Mouse (Mus musculus) bone marrow, adult 2 months (tissue): ENCODE data around the gene Adamts12. TPM values are rescaled to one million over a fixed set of nuclear protein-coding genes. Genes with fewer than 3 reads are reported as not detected.

Experiments
- H3K27ac ChIP-seq: fragments of 200-500 bp; 2 replicates; pipeline ENCODE4 v1.5.1; 2012; ENCODE audit warnings: low read depth, mild to moderate bottlenecking, control low read depth, inconsistent platforms, low read length; ENCODE audit not compliant: control insufficient read depth, poor library complexity, insufficient read depth
- H3K4me1 ChIP-seq: fragments of 200-500 bp; 2 replicates; pipeline ENCODE4 v1.6.1; 2011; ENCODE audit warnings: low read length; ENCODE audit not compliant: control insufficient read depth, insufficient read depth
- H3K4me3 ChIP-seq: fragments of 200-500 bp; replicated peaks from 2 replicates; pipeline ENCODE3; 2011; ENCODE audit warnings: mild to moderate bottlenecking, low read depth, low read length, control low read depth; ENCODE audit not compliant: control insufficient read depth
- CTCF ChIP-seq: fragments of 200-500 bp; IDR thresholded peaks from 2 replicates; pipeline ENCODE4 v1.5.1; 2011; ENCODE audit warnings: low read length, control low read depth; ENCODE audit not compliant: control insufficient read depth, insufficient read depth
- POLR2A ChIP-seq: fragments of 200-500 bp; IDR thresholded peaks from 2 replicates; pipeline ENCODE4 v1.6.1; 2011; ENCODE audit warnings: low read depth, mild to moderate bottlenecking, control low read depth, low read length, borderline replicate concordance; ENCODE audit not compliant: control insufficient read depth
- WGBS: fragments of 180-500 bp; shearing (Covaris S2); methylation state at CpG from one replicate; pipeline ENCODE4 v1.1.7; 2018; 5-methylcytosine and 5-hydroxymethylcytosine counted together
- polyA plus RNA-seq: library from polyadenylated mRNA; stranded (reverse); fragments of >200 nt; gene quantifications from 2 replicates; pipeline ENCODE4 v1.2.4, GENCODE M21; 2011; ENCODE audit warnings: low replicate concordance; ENCODE audit not compliant: missing spikeins, insufficient read depth, insufficient read length

The Adamts12 gene
- polyA plus RNA-seq, 1 experiment, result not detected

DNA sequence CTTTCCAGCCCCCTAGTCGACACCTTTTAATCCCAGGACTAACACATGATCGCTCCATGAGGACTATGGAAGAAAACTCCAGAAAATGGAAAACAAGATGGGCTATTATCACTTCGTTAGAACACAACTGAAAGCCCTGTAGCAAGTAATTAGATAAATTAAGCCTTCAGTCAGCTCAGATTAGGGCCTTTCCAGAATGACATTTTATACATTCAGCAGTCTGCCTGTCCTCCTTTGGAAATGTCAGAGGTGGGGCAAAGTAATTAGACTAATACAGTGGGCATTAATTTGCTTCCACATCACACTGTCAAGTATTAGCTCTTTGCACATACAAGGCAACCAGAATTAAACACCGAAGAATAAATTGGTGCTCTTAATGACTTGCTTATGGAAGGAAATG, 233.4 kb downstream of the Adamts12 start:
- 83% methylated on average over 4 of the region's 4 CpGs for WGBS
- Histone ChIP-seq H3K27ac (no peak overlapping the region), H3K4me1 (no peaks in the 10 kb centered on the region), H3K4me3 (no peak overlapping the region)
- TF ChIP-seq POLR2A (no peak), CTCF (no peak)

DNA sequence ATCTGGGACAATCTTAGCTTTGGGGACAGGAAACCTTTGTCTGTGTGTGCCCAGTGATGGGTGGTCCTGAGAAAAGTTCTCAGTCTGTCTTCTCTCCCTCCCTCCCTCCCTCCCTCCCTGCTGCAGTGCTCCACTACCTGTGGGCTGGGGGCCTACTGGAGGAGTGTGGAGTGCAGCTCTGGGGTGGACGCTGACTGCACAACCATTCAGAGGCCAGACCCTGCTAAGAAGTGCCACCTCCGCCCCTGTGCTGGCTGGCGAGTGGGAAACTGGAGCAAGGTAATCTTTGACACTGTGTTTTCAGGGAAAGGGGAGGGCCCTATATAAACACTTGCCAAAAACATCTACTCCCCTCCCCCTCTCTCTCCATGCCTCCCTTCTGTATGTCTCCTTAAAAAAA, 252.5 kb downstream of the Adamts12 start:
- 85% methylated on average over 3 of the region's 3 CpGs for WGBS
- Histone ChIP-seq H3K4me3 (no peak overlapping the region), H3K4me1 (no peaks in the 10 kb centered on the region), H3K27ac (no peak overlapping the region)
- TF ChIP-seq POLR2A, result no peak
- TF ChIP-seq CTCF, result no peak

- Histone ChIP-seq H3K4me1 (no peaks in the 10 kb centered on the region), H3K27ac (no peak overlapping the region), H3K4me3 (no peak overlapping the region)
- WGBS, result 56% methylated on average over 8 of the region's 8 CpGs
- TF ChIP-seq POLR2A, result no peak
- peak; percentile 70 for TF ChIP-seq CTCF
Measured at GRCm38 (mm10) chr15:11320481-11320880, 255.9 kb downstream of the Adamts12 start.

- TF ChIP-seq CTCF, result no peak
- no peak for TF ChIP-seq POLR2A
- Histone ChIP-seq H3K27ac (no peak overlapping the region), H3K4me1 (no peaks in the 10 kb centered on the region), H3K4me3 (no peak overlapping the region)
- WGBS, result 83% methylated on average over 7 of the region's 7 CpGs
Measured at GRCm38 (mm10) chr15:11339467-11340180, 275.0 kb downstream of the Adamts12 start.

GRCm38 (mm10) chr15:11355865-11356264, 291.3 kb downstream of the Adamts12 start:
- no peak overlapping the region for H3K4me3 ChIP-seq
- WGBS, result 73% methylated on average over 3 of the region's 3 CpGs

DNA sequence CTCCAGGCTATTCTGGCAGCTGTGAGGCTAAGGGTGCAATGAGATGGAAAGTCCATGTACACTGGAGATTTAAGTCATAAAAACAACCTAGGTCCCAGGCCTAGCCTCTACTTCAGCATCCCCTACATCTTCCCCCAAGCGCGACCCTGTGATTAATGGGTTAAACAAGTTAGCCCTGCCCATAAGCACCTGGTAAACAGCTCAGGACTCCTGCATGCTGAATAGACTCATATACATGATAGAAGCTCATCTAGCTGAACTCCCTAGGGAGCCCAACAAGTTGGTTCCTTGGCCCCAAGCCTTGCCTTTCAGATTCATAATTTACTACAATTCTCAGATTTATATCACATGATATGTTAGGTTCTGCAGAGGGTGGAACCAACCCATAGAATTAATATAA, 292.9 kb downstream of the Adamts12 start:
- H3K4me3 ChIP-seq, result no peak overlapping the region
- H3K27ac ChIP-seq, result no peak overlapping the region
- TF ChIP-seq POLR2A (no peak), CTCF (no peak)
- WGBS, result 87% methylated on average over 2 of the region's 2 CpGs
- no peaks in the 10 kb centered on the region for H3K4me1 ChIP-seq

More at GRCm38 (mm10) chr15:11355865-11356264, 291.3 kb downstream of the Adamts12 start:
- Histone ChIP-seq H3K4me1 (no peaks in the 10 kb centered on the region), H3K27ac (no peak overlapping the region)
- TF ChIP-seq POLR2A (no peak), CTCF (no peak)

DNA sequence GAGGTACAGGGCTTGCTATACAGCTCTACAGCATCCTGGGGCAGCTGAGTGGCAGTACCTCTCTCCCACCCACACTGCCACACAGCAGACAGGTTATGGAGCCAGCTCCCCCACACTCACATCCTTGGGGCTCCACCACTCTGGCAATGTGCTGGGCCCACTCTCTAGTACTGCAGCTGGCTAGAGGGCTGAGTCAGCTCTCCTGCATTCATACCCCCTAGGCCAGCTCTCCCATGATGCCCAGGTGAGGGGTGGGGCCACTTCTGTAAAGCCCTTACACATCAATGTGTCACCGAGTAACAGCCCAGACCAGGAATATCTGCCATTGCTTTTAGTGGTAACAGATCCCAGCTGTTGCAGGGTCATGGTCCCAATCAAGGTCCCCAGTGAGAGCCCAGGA, 296.3 kb downstream of the Adamts12 start:
- H3K4me1 ChIP-seq, result no peaks in the 10 kb centered on the region
- no peak for TF ChIP-seq CTCF
- no peak for TF ChIP-seq POLR2A
- H3K27ac ChIP-seq, result no peak overlapping the region
- H3K4me3 ChIP-seq, result no peak overlapping the region
- WGBS, result 65% methylated on average over 1 of the region's 1 CpGs

- 81% methylated on average over 5 of the region's 5 CpGs for WGBS
- TF ChIP-seq CTCF (no peak), POLR2A (no peak)
- H3K4me1 ChIP-seq, result no peaks in the 10 kb centered on the region
- no peak overlapping the region for H3K4me3 ChIP-seq
- no peak overlapping the region for H3K27ac ChIP-seq
Measured at GRCm38 (mm10) chr15:11361824-11362223, 297.2 kb downstream of the Adamts12 start.

DNA sequence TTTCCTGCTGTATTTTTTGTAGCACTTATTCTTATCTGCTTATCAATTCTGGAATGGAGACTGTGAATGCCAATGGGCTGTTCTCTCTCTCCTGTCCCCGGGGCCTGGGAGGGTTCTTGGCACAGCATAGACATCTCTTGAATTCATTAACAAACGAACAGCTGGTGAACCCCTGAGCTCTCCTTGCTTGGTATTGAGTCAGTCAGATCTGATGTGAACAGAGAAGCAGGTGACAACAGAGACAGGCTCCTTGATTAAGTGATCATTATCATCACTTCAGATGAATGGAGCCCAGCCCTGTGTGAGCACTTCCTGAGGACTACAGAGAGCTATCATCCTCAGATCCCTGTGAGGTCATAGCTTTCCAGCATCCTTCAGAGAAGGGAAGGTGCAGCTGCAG, 299.5 kb downstream of the Adamts12 start:
- H3K4me1 ChIP-seq, result no peaks in the 10 kb centered on the region
- no peak overlapping the region for H3K27ac ChIP-seq
- H3K4me3 ChIP-seq, result no peak overlapping the region
- TF ChIP-seq CTCF (no peak), POLR2A (no peak)
- 64% methylated on average over 2 of the region's 2 CpGs for WGBS
